Mouse (Mus musculus) lung, postnatal 0 days (tissue): ENCODE measurements around the gene Mcoln1.

Experiments
- CTCF ChIP-seq: IDR thresholded peaks from 2 replicates; pipeline ENCODE4 v1.5.1; 2016; ENCODE audit warnings: antibody characterized with exemption, mild to moderate bottlenecking
- EP300 ChIP-seq: IDR thresholded peaks from 2 replicates; pipeline ENCODE4 v1.6.1; 2016; ENCODE audit warnings: antibody characterized with exemption, mild to moderate bottlenecking, control low read depth

- TF ChIP-seq CTCF (no peak), EP300 (no peak)
Observed at GRCm38 (mm10) chr8:3495578-3496427, 4.5 kb upstream of the Mcoln1 start.
